Mouse (Mus musculus) forebrain, embryonic 10.5 days (tissue): ENCODE measurements around the gene Supt6. TPM values are rescaled to one million over a fixed set of nuclear protein-coding genes. Genes with fewer than 3 reads are reported as not detected.
"Not testable (repeated sequence)": the region's sequence is repeated elsewhere in the genome, so short reads cannot be mapped to it uniquely, and the experiment has no call there.

Experiments used
- DNase-seq: peaks from one replicate; pipeline ENCODE4 v3.0.0-alpha.2; 2017; ENCODE audit warnings: low spot score; ENCODE audit errors: extremely low spot score
- H3K27ac ChIP-seq: fragments of 300-500 bp; sonication (generic); 2 replicates; pipeline ENCODE4 v1.5.1; 2016; ENCODE audit warnings: mild to moderate bottlenecking
- H3K27me3 ChIP-seq: fragments of 300-500 bp; sonication (generic); 2 replicates; pipeline ENCODE4 v1.6.1; 2016; ENCODE audit warnings: mild to moderate bottlenecking; ENCODE audit not compliant: poor library complexity, severe bottlenecking
- H3K36me3 ChIP-seq: fragments of 300-500 bp; sonication (generic); replicated peaks from 2 replicates; pipeline ENCODE4 v1.6.1; 2016; ENCODE audit warnings: mild to moderate bottlenecking, moderate library complexity
- H3K4me1 ChIP-seq: fragments of 300-500 bp; sonication (generic); 2 replicates; pipeline ENCODE4 v1.6.1; 2016
- H3K4me3 ChIP-seq: fragments of 300-500 bp; sonication (generic); 2 replicates; pipeline ENCODE4 v1.5.1; 2016; ENCODE audit warnings: mild to moderate bottlenecking, moderate library complexity
- H3K9me3 ChIP-seq: fragments of 300-500 bp; sonication (generic); 2 replicates; pipeline ENCODE4 v1.6.1; 2016; ENCODE audit warnings: mild to moderate bottlenecking, moderate library complexity
- WGBS: fragments of 180-500 bp; shearing (Covaris S2); methylation state at CpG from one replicate; pipeline ENCODE4 v1.1.7; 2016; 5-methylcytosine and 5-hydroxymethylcytosine counted together
- polyA plus RNA-seq: library from polyadenylated mRNA; unstranded; fragments of >200 nt; fragmentation: Nextera tagmentation; extraction: Ambion mirVana; gene quantifications from 2 replicates; pipeline ENCODE4 v1.2.1, GENCODE M21; 2016

Gene Supt6
- polyA plus RNA-seq: 37.1 and 39.2 TPM in 2 replicates

- peak within 1 kb of the TSS; percentile 91 for H3K4me3 ChIP-seq
- peaks cover 36% of the 10 kb centered on the region for H3K4me1 ChIP-seq
- H3K27me3 ChIP-seq: no peaks in the 10 kb centered on the region
- peaks cover 31% of the 10 kb centered on the region for H3K36me3 ChIP-seq
- DNase-seq: peak; percentile 97
- peak within 1 kb of the TSS; percentile 91 for H3K27ac ChIP-seq
- no peaks in the 10 kb centered on the region for H3K9me3 ChIP-seq
- WGBS: under 1% methylated on average over 50 of the region's 50 CpGs
These were observed at the start of gene Supt6, which contains the start of gene Sdf2 for GRCm38 (mm10) chr11:78245627-78246317. TSS of gene Supt6 (minus strand) at chr11:78245987. TSS of gene Sdf2 (plus strand) at chr11:78245746.

GRCm38 (mm10) chr11:78294585-78294984 is 48.8 kb upstream of the Supt6 start:
- no peak overlapping the region for H3K4me3 ChIP-seq
- H3K27ac ChIP-seq: no peak overlapping the region
- DNase-seq: no peak
- WGBS: 93% methylated on average over 6 of the region's 6 CpGs
- peaks cover 48% of the 10 kb centered on the region for H3K36me3 ChIP-seq
- no peaks in the 10 kb centered on the region for H3K9me3 ChIP-seq
- no peaks in the 10 kb centered on the region for H3K4me1 ChIP-seq
- no peaks in the 10 kb centered on the region for H3K27me3 ChIP-seq

- Histone ChIP-seq H3K27me3 (no peaks in the 10 kb centered on the region), H3K27ac (no peak within 1 kb of the TSS), H3K4me3 (no peak within 1 kb of the TSS), H3K36me3 (peaks cover 86% of the 10 kb centered on the region), H3K4me1 (no peaks in the 10 kb centered on the region), H3K9me3 (no peaks in the 10 kb centered on the region)
- WGBS: 93% methylated on average over 4 of the region's 4 CpGs
- no peak for DNase-seq
These were observed 44.9 kb upstream of the Supt6 start, which contains the start of gene BC030499 for GRCm38 (mm10) chr11:78290654-78291053. TSS of gene BC030499 (plus strand) at chr11:78290841.

- H3K9me3 ChIP-seq: no peaks in the 10 kb centered on the region
- 93% methylated on average over 7 of the region's 7 CpGs for WGBS
- DNase-seq: no peak
- H3K27ac ChIP-seq: no peak overlapping the region
- H3K4me3 ChIP-seq: no peak overlapping the region
- no peaks in the 10 kb centered on the region for H3K27me3 ChIP-seq
- H3K36me3 ChIP-seq: peaks cover 96% of the 10 kb centered on the region
- H3K4me1 ChIP-seq: no peaks in the 10 kb centered on the region
These were observed 43.5 kb upstream of the Supt6 start for GRCm38 (mm10) chr11:78289146-78289763.

- no peaks in the 10 kb centered on the region for H3K9me3 ChIP-seq
- H3K4me3 ChIP-seq: no peak overlapping the region
- H3K27ac ChIP-seq: no peak overlapping the region
- H3K27me3 ChIP-seq: no peaks in the 10 kb centered on the region
- H3K4me1 ChIP-seq: no peaks in the 10 kb centered on the region
- H3K36me3 ChIP-seq: peaks cover 100% of the 10 kb centered on the region
- DNase-seq: no peak
- 90% methylated on average over 4 of the region's 4 CpGs for WGBS
These were observed 33.8 kb upstream of the Supt6 start for GRCm38 (mm10) chr11:78279586-78279985.

GRCm38 (mm10) chr11:78278853-78279252 is 33.1 kb upstream of the Supt6 start:
- H3K27ac ChIP-seq: no peak overlapping the region
- DNase-seq: no peak
- no peak overlapping the region for H3K4me3 ChIP-seq
- H3K27me3 ChIP-seq: no peaks in the 10 kb centered on the region
- H3K36me3 ChIP-seq: peaks cover 100% of the 10 kb centered on the region
- H3K9me3 ChIP-seq: no peaks in the 10 kb centered on the region
- WGBS: 96% methylated on average over 7 of the region's 7 CpGs
- no peaks in the 10 kb centered on the region for H3K4me1 ChIP-seq

GRCm38 (mm10) chr11:78276169-78276568 is 30.4 kb upstream of the Supt6 start:
- 93% methylated on average over 4 of the region's 4 CpGs for WGBS
- not testable (repeated sequence) for H3K9me3 ChIP-seq, H3K4me1 ChIP-seq, DNase-seq, H3K4me3 ChIP-seq, H3K27me3 ChIP-seq, H3K27ac ChIP-seq
- H3K36me3 ChIP-seq: peaks cover 100% of the 10 kb centered on the region

GRCm38 (mm10) chr11:78275596-78275995 is 29.8 kb upstream of the Supt6 start:
- Histone ChIP-seq H3K4me1 (no peaks in the 10 kb centered on the region), H3K9me3 (no peaks in the 10 kb centered on the region), H3K4me3 (no peak overlapping the region), H3K27me3 (no peaks in the 10 kb centered on the region), H3K36me3 (peaks cover 100% of the 10 kb centered on the region), H3K27ac (no peak overlapping the region)
- no peak for DNase-seq
- whole genome bisulfite sequencing: 98% methylated on average over 1 of the region's 1 CpGs

GRCm38 (mm10) chr11:78271986-78272385 is 26.2 kb upstream of the Supt6 start:
- no peak for DNase-seq
- peaks cover 99% of the 10 kb centered on the region for H3K36me3 ChIP-seq
- no peaks in the 10 kb centered on the region for H3K27me3 ChIP-seq
- WGBS: 94% methylated on average over 13 of the region's 13 CpGs
- no peak overlapping the region for H3K27ac ChIP-seq
- no peak overlapping the region for H3K4me3 ChIP-seq
- no peaks in the 10 kb centered on the region for H3K9me3 ChIP-seq
- H3K4me1 ChIP-seq: no peaks in the 10 kb centered on the region

GRCm38 (mm10) chr11:78265571-78265970 is 19.8 kb upstream of the Supt6 start:
- peaks cover 76% of the 10 kb centered on the region for H3K36me3 ChIP-seq
- DNase-seq: no peak

GRCm38 (mm10) chr11:78262550-78262949 is 16.8 kb upstream of the Supt6 start:
- Histone ChIP-seq H3K4me1 (peaks cover 14% of the 10 kb centered on the region), H3K4me3 (peak overlapping the region; percentile 96), H3K27ac (0 out of 2 replicates have a peak overlapping the region, but pooled peaks have one; percentile 6), H3K27me3 (peaks cover 19% of the 10 kb centered on the region), H3K9me3 (no peaks in the 10 kb centered on the region), H3K36me3 (peaks cover 46% of the 10 kb centered on the region)
- 7% methylated on average over 8 of the region's 8 CpGs for WGBS
- DNase-seq: peak; percentile 69

More at GRCm38 (mm10) chr11:78265571-78265970, 19.8 kb upstream of the Supt6 start:
- no peaks in the 10 kb centered on the region for H3K9me3 ChIP-seq
- H3K27ac ChIP-seq: no peak overlapping the region
- H3K27me3 ChIP-seq: peaks cover 3% of the 10 kb centered on the region
- H3K4me3 ChIP-seq: no peak overlapping the region
- peaks cover 14% of the 10 kb centered on the region for H3K4me1 ChIP-seq
- WGBS: 93% methylated on average over 6 of the region's 6 CpGs

- Histone ChIP-seq H3K27me3 (peaks cover 19% of the 10 kb centered on the region), H3K9me3 (no peaks in the 10 kb centered on the region), H3K4me3 (peak within 1 kb of the TSS; percentile 96), H3K36me3 (peaks cover 38% of the 10 kb centered on the region), H3K4me1 (peaks cover 14% of the 10 kb centered on the region), H3K27ac (peak within 1 kb of the TSS; percentile 95)
- peak; percentile 91 for DNase-seq
- WGBS: under 1% methylated on average over 114 of the region's 115 CpGs
These were observed 15.9 kb upstream of the Supt6 start, which contains the start of gene 2610507B11Rik for GRCm38 (mm10) chr11:78261380-78262352. TSS of gene 2610507B11Rik (plus strand) at chr11:78261752.
